Mouse (Mus musculus) cerebellum, adult 2 months (tissue): ENCODE results near the gene R3hdm2.

Experiments
- CTCF ChIP-seq: fragments of 200-500 bp; IDR thresholded peaks from 2 replicates; pipeline ENCODE4 v1.5.1; 2011; ENCODE audit warnings: low read depth, mild to moderate bottlenecking, control low read depth, low read length, moderate library complexity, borderline replicate concordance; ENCODE audit not compliant: insufficient read depth
- POLR2A ChIP-seq: fragments of 200-500 bp; IDR thresholded peaks from 2 replicates; pipeline ENCODE4 v1.6.1; 2011; ENCODE audit warnings: low read length, control low read depth, borderline replicate concordance; ENCODE audit not compliant: insufficient read depth

DNA sequence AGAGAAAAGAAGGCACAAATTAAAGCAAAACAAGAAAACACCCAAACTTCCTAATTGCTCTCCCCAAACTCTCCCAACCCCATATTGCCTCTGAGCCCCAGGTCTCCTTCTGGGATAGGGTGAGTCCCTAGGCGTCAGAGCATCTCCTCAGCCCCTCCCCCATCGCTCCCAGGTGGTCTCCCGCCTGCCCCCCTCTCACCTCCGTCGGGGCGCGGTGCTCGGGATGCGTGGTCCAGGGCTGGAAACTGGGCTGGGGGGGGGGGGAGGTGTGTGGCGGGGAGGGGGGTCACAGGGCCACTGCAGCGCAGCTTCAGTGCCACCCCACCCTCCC is 38.8 kb upstream of the R3hdm2 start:
- TF ChIP-seq CTCF, result no peak
- no peak for TF ChIP-seq POLR2A
